Mouse (Mus musculus) T-helper 17 cell (primary cell): ENCODE data around the gene S100a5.

Experiments
- in situ Hi-C, 2 experiments: fragments of 300-600 bp; cut with MboI, MseI; formaldehyde crosslinking; loops; 1 replicate in 1 of 2; 2 replicates in 1 of 2; pipeline ENCODE4 v1.15.1; 2025; ENCODE audit warnings: high pct_unique_total_duplicates in 2 of 2

The S100a5 gene

DNA sequence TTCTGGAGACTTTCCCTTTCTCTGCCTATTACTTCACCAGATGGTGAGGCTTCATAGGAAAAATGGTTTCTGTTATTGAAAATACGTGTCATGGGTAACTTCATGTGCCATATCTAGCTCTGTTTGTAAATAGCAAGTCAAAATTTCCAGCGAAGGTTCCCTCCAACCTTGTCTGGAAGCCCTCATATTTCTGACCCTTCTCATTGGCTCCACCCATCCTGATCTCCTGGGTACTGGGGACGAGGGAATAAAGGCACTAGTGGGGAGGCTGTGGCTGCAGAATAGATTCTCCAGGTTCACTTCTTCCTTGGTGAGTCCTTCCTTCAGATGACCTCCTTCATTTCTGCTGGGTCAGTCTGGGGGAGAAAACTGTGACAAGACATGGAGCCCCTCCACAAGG lies at the start of gene S100a5:
TSS of gene S100a5 (plus strand) at position 301 of the 400 bp plus-strand sequence.
- in situ Hi-C loops = loop anchor here (10.0 kb wide), 2 partner anchors 893 to 1363 kb away; partner anchors contain the start of genes Adar (in 1 of the 2), Krtcap2 (in 1 of the 2) and Trim46 (in 1 of the 2)

DNA sequence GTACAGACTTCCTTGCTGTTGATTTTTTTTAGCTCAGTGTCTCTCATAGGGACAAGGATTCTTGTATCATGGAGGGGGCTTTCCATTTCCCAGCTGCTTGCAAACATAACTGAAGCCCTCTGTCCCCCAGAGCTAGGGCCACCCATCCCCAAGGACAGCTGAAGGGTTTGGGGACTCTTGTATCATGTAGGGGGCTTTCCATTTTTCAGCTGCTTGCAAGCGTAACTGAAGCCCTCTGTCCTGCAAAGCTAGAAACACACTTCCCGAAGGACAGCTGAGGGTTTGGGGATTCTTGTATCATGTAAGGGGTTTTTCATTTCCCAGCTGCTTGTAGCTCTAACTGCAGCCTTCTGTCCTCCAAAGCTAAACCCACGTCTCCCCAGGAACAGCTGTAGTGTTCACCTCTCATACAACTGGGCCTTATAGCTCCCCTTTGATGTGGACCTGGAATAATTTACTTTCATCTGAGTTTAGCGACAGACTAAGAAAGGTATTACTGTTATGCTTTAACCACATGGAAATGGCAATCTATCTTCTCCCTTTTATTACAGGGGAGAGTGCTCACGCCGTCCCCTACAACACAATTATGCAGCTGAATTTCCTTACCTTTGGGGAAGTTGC lies 48.2 kb upstream of the S100a5 start, which contains the start of gene S100a3:
TSS of gene S100a3 (plus strand) at position 571 of the 621 bp plus-strand sequence.
- in situ Hi-C loops = no loop called here

DNA sequence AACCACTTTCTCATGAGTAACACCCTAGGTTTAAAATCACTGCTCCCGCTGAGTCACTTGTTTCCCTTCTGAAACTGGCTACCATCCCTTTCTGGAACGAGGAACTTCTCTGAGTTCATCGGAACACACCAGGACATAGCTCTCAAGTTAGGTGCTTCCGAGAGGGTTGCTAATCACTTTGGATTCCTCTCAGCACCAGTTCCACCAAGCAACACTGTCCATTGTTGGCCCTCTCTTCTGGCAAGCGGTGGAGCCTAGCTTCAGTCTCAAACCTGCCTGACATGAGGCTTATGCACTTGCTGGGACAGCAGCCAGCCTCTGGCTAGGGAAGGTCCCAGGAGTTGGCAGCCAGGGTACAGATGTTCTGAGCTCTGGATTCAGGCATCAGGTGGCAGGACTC lies 33.6 kb upstream of the S100a5 start:
- in situ Hi-C loops = loop anchor here in 1 of 2 experiments (5.0 kb wide), 1 partner anchor 47 kb away; the partner anchor contains the start of gene S100a14

DNA sequence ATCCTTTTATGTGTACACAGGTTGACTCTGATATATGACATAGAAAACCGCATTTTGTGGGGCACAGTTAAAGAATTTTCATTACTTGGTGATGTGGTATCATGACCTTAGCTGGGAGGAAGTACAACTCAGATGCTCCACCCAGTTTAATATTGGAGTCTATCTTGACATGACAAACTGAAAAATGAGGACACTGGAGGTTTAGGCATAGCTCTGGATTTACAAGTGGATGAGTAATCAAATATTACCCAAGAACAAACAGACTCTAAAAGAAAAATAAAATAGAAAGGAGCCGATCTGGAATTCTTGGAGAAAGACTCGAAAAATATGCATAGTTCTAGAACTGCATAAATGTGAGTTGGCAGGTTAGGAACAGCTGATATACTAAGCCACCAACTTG lies 33.0 kb upstream of the S100a5 start:
- in situ Hi-C loops = no loop called here

DNA sequence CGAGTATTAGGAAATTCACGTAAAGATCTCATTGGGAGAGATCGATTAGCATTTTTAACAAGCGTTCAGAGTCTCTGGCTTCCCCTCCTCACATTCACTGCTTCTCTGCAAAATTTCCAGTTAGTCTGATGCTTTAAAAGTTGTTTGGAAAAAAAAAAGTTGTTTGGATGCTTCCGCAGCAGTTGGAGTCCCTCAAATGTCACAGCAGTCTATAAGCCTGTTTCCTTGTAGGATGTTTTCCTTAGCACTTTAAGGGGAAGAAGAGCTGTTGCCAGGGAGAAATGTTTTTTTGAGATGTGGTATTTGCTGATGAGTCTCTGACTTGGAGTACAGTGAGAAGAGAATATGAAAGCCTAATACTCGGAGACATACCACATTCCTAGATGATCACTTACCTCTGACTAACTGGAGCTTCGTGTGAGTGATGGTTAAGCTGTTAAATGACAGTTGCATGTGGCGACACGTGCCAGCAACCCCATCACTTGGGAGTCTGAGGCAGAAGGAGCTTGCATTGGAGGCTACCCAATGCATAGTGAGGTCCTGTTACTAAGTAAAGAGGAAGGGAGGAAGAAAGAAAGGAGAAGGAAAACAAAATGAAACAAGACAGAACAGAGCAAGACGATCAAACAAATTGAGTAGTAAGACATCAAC lies 31.8 kb upstream of the S100a5 start:
- in situ Hi-C loops = no loop called here

DNA sequence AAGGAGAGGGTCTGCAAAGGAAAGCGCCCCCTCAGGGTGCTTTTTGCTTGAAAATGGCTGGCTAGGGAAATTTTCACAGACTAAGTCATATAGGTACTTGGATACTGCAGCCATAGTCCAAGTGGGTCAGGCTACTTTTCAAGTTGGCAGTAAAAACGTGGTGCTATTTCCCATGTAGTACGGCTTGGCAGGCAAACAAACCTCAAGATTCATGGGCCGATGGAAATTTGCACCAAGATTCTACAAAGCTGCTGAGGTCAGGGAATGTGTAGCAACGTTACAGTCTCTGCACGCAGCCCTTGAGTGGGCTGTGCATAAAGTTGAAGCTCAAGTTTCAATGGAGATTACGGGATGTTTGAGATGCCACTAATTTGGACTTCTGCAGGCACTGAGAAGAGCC lies 28.9 kb upstream of the S100a5 start:
- in situ Hi-C loops = no loop called here

DNA sequence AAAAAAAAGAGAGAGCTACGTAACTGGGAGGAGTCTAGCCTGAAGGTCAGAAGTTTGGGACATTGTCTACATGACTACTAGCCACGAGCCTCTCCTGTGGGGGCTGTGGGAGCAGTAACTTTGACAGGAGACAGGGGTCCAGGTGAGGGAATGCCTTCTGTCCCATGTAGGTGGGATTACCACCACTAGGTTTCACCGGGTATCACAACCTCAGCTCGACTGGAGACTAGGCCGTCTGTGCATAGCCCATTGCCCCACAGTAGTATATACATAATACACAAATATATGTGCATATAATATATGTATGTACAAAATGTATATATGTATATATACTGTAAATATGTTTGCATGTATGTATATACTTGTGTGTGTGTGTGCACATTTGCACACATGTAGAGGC lies 27.2 kb upstream of the S100a5 start:
- in situ Hi-C loops = loop anchor here in 1 of 2 experiments (5.0 kb wide), 1 partner anchor 36 kb away; no protein-coding TSS in a partner anchor

DNA sequence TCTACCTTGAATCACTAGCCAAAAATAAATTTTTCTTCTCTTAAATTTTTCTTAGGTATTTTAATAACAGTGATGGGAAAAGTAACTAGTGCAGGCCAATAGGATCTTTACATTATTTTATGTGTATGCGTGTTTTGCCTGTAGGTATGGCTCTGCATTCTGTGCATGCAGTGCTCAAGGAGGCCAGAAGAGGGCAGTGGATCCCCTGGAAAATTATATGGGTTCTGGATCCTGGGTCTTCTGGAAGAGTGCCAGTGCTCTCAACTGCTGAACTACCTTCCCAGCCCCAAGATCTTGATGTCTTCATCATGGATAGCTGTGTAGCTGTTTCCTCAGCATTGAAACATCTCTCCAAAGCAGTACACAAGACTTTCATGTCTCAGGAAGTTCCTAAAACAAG lies 26.2 kb upstream of the S100a5 start:
- in situ Hi-C loops = loop anchor here in 1 of 2 experiments (5.0 kb wide), 1 partner anchor 35 kb away; no protein-coding TSS in a partner anchor

DNA sequence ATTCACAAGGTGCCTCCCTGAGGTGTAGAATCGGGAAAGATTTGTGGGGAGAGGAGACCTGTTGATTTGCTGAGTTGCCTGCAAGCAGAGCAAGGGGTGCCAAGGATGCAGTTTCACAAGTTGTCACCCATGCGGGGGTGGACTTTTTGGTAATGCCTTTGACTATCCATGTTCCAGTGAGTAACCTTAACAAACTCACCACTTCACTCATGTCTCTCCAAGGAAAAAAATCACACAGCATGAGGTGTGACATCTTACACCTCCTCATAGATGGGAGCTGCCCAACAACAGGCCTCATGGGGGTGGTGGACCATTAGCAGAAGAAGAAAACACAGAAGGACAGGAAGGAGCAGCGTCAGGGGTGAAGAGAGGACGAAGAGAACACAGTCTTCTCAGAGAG lies 25.8 kb upstream of the S100a5 start:
- in situ Hi-C loops = loop anchor here in 1 of 2 experiments (5.0 kb wide), 1 partner anchor 35 kb away; no protein-coding TSS in a partner anchor

DNA sequence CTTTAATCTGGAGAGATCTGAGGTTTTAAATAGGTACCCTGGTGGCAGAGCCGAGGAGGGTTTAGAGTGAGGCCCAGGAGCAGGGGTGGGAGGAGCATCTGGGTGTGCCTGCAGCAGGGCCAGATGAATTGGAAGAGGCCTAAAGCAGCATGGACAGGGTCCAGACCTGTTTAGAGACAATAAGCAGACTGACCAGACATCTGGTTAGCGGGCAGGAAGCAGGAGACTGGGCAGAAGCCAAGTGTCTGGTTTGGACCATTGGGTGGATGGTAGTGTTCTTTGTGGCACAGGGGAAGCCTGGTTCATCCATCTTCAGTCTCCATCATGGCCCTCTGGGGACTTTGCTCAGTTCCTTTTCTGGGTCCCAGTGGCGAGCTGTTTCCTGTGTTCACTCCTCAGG lies 24.4 kb upstream of the S100a5 start:
- in situ Hi-C loops = loop anchor here in 1 of 2 experiments (5.0 kb wide), 1 partner anchor 33 kb away; no protein-coding TSS in a partner anchor

DNA sequence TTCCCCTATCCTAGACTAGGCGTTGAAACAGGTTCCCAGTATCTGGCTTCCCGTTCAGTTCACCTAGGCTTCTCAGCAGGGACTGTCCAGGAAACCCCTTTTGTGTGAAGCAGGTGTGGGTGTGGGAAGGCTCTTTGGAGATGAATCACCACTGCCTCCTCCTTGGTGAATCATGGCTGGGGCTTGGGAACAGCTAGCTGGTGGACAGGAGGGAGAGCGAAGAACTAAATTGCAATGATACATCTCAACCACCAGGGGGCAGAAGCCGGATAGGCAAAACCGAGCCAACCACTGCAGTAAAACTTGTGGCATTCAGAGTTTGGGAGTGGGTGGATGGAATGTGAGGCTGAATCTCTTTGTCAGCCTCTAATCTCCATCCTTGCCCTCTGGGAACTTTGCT lies 22.7 kb upstream of the S100a5 start:
- in situ Hi-C loops = loop anchor here in 1 of 2 experiments (5.0 kb wide), 1 partner anchor 93 kb away; the partner anchor contains the start of gene Snapin

DNA sequence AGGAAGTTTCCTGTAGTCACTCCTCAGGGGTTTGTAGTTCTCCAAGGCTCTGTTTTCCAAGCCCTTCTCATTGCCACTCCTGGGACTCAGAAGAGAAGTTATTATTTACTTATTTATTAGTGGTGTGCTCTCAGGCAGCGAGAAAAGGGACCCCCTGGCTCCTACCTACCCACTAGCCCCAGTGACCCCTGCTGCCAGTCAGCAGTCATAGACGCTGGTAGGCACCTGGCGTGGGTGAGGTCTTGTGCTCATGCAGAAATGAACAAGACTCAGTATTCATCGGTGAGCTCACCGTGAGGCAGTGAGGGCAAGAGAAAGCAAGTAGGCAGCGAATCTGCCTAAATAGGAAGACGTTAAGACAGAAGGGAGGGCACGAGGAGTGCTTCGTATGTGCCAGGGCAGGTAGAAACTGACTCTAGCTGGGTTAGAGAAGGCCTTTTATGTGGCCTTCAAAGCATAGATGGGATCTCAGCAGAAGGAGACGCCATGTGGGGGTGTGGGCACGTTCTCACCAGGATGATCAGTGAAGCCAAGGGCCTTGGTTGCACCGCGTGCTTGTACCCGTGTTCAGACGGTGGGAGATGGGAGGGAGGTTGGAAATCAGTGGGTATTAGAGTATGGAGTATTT lies 22.2 kb upstream of the S100a5 start:
- in situ Hi-C loops = loop anchor here in 1 of 2 experiments (5.0 kb wide), 1 partner anchor 94 kb away; the partner anchor contains the start of gene Snapin

DNA sequence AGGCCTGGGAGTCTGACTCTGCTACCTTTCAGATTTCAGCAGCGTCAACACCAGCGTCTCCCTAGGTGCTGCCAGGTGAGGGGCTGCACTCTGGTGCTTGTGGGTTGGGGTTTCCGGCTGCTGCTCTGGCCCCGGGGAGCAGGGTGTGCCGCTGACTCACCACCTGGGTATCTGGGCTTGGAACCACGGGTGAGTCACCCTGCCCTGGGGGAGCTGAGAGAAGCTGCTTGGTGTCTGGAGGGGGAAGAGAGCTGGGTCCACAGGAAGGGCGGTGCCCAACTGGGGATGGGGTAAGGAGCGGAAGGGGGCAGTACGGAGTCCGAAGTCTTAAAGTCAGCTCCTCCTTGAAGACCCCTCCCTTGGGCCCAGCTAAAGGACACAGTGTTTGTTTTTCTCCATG lies 21.4 kb upstream of the S100a5 start:
- in situ Hi-C loops = loop anchor here in 1 of 2 experiments (5.0 kb wide), 1 partner anchor 95 kb away; the partner anchor contains the start of gene Snapin

DNA sequence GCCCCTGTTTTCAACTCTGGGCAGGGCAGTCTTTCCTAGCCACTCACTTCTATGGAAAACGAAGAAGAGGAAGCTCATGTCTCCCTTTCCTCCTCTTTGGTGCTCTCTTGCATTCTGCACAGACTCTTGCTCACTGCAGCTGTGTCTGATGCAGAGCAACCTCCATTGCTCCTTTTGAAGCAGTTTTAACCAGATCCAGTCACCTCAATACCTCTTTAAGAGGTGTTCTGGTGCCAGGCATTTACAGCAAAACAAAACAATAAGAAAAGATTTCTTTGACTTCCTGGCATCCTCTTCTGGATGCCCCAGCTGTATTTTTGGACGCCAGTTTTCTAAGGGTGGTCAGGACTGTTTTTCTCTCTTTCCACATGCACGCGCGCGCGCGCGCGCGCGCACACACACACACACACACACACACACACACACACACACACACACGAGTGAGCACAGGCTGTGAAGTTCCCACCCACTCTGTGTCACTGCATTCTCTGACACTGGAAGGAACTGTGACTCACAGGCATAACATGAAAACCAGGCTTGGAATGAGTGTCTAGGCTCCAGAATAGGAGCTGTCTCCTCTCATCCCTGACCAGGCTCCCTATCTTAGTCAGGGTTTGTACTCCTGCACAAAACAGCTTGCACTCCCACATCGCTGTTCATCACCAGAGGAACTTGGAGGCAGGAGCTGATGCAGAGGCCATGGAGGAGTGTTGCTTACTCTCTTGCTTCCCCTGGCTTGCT lies 20.8 kb upstream of the S100a5 start:
- in situ Hi-C loops = loop anchor here in 1 of 2 experiments (5.0 kb wide), 1 partner anchor 95 kb away; the partner anchor contains the start of gene Snapin

DNA sequence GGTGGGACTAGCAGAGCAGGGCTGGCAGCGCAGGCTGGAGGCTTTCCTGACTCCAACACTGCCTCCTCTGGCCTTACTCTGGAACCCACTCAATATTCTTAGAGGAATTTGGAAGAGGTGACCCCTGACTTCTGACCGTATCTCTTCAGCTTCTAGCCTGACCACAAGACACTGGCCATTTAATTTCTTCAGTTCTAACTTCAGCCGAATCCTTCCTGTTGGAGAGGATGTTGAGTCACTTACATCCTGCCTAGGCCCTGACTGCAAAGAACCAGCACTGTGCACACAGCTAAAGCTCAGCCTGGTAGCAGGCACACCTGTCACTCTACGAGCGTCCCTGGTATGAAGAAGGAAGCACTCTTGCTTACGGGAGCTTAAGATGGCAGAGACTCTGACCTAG lies 18.9 kb upstream of the S100a5 start:
- in situ Hi-C loops = loop anchor here in 1 of 2 experiments (5.0 kb wide), 1 partner anchor 97 kb away; the partner anchor contains the start of gene Snapin

DNA sequence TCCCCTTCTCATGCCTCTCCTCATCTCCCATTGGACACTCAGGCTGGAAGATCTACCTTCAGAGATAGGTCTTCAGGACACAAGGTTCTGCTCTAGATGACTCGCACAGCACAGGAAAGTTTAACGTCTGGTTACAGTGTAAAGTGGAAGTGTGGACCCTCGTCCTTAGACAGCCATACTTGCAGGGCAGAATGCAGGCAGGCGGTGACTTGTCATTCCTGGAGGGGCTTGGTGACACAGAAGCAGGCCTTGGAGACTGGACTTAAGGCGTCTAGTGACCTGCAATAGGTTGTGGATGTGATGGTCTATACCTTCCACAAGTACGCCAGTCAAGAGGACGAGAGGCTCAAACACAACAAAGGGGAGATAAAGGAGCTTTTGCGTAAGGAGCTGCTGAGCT lies 18.4 kb upstream of the S100a5 start, which contains the start of gene S100a2:
TSS of gene S100a2 (plus strand) at position 301 of the 400 bp plus-strand sequence.
- in situ Hi-C loops = loop anchor here in 1 of 2 experiments (5.0 kb wide), 1 partner anchor 98 kb away; the partner anchor contains the start of gene Snapin

DNA sequence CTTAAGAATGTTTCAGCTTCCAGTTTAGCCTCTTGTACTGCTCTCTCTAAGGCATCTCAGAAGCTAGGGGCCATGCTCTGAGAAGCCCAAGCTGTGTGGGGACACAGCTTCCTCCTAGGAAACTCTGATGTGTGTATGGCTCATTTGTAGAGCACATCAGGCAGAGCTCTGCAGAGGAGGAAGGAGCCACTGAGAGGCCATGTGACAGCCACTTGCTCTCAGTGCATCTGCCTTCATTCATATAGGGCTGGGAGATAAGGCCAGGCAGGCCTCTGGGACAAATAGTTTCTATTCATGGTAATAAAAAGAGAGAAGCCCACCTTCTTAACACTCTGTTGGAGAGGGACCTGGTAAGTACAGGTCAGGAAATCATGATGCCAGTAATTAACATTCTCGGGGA lies 13.9 kb upstream of the S100a5 start:
- in situ Hi-C loops = no loop called here

DNA sequence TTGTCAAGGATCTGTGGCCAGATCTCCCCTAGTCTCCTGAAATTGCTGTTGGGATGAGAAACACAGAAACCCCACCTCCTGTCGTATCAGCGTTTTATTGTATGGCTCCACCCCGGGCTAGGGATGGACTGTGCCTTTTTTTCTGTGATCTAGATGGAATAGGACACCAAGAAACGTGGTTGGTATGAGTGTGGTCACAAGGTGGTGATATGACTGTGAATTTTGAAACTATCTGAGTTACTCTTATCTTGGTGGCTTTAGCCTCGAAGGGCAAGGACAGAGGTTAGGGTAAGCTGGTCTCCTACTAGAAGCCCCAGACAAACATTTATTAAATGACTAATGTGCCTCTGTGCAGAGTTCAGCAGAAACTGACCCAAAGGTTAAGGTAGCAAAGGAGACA lies 12.8 kb upstream of the S100a5 start:
- in situ Hi-C loops = no loop called here

DNA sequence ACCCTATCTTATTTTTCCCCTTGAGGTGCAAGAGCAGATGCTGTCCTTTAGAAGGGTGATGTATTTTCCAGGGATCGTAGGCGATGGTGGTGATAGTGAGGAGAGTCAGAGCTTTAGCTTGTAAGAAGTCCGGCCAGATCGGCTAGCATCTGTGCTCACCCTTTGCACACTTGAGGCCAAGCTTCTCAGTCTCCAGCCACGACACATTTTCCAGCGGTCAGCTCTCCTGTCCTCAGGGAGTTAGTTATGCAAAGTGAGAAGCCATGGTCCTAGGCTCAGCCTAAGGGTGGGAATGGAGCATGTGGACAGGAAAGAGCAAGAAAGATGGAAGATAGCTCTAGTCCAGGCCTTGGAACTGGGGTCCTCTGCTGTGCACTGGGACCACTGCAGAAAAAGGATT lies 11.5 kb upstream of the S100a5 start:
- in situ Hi-C loops = no loop called here

DNA sequence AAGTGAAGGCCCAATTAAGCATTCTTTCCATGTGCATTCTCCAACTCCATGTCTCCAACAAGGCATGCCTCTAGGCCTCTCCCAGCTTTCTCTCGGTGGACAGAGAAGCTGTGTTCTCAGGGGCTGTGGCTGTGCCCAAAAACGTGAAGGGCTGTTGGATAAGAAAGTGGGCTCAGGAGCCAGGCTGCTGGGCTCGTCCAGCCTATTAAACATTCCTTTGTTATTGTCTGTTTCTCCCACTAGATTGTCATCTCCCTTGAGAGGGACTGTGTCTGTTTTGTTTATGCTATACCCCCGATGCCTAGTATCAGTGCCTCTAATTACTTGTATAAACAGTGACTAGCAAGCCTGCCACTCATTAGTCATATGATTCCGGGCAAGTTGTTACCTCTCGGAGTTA lies 10.6 kb upstream of the S100a5 start:
- in situ Hi-C loops = no loop called here

DNA sequence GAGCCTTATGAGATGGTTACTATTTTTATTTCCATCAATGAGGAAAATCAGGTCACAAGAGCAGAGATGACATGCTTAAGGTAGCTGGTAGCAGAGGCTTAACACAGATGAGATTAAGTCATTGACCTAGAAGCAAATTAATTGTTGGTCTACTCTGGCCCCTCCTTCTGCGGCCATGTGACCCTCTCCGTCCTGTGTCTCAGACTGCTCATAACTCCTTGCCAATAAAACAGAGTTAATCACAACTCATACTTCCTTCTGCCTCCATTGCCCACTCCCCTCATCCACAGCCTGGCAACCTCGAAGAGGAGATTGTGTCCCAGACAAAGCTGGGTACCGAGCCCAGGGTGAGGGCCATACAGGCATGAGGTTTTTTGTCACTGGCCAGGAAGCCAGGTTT lies 10.1 kb upstream of the S100a5 start:
- in situ Hi-C loops = no loop called here
